Mouse (Mus musculus) colon, adult 2 months (tissue): Measurements from ENCODE around the gene Sdf4. TPM values are rescaled to one million over a fixed set of nuclear protein-coding genes. Genes with fewer than 3 reads are reported as not detected.

Experiments
- polyA plus RNA-seq: library from polyadenylated mRNA; depleted of rRNA; stranded (reverse); fragments of >200 nt; gene quantifications from 2 replicates; pipeline ENCODE4 v1.2.3, GENCODE M21; 2012; rRNA removed

The Sdf4 gene
- polyA plus RNA-seq = 61.7 and 70.0 TPM in 2 replicates

GRCm38 (mm10) chr4:155992241-155992905, at the start of gene Sdf4, which contains the start of gene B3galt6:
Gene Sdf4, plus strand, starts transcription at chr4:155992872.
Gene B3galt6, minus strand, starts transcription at chr4:155992649.

GRCm38 (mm10) chr4:155943534-155944249, 49.0 kb upstream of the Sdf4 start, which contains the start of gene Ube2j2:
Gene Ube2j2, plus strand, starts transcription at chr4:155943831.

GRCm38 (mm10) chr4:155962167-155962971, 30.3 kb upstream of the Sdf4 start, which contains the start of gene C1qtnf12:
Gene C1qtnf12, plus strand, starts transcription at chr4:155962318.

GRCm38 (mm10) chr4:156013637-156014036, 21.0 kb downstream of the Sdf4 start, which contains the start of gene Tnfrsf4:
Gene Tnfrsf4, plus strand, starts transcription at chr4:156013843.

GRCm38 (mm10) chr4:156026013-156026412, 33.3 kb downstream of the Sdf4 start, which contains the start of gene Tnfrsf18:
Gene Tnfrsf18, plus strand, starts transcription at chr4:156026164.

GRCm38 (mm10) chr4:156059261-156059660, 66.6 kb downstream of the Sdf4 start, which contains the start of gene Ttll10:
Gene Ttll10, minus strand, starts transcription at chr4:156059414.

Other genes with a start within 250 kb of the Sdf4 start
- 91.7 and 122 TPM in 2 replicates for gene Atad3a, start 231.8 kb upstream of the Sdf4 start, polyA plus RNA-seq
- gene Vwa1, start 218.2 kb upstream of the Sdf4 start, polyA plus RNA-seq = 17.4 and 17.5 TPM in 2 replicates
- gene Tmem88b, start 207.0 kb upstream of the Sdf4 start, polyA plus RNA-seq = 0.35 and 0.52 TPM in 2 replicates
- not detected in 2 replicates for gene Ankrd65, start 202.4 kb upstream of the Sdf4 start, polyA plus RNA-seq
- 46.5 and 51.8 TPM in 2 replicates for gene Mrpl20, start 190.0 kb upstream of the Sdf4 start, polyA plus RNA-seq
- 67.5 and 73.1 TPM in 2 replicates for gene Ccnl2, start 180.4 kb upstream of the Sdf4 start, polyA plus RNA-seq
- gene Aurkaip1, start 161.6 kb upstream of the Sdf4 start, polyA plus RNA-seq = 156 and 218 TPM in 2 replicates
- 198 and 240 TPM in 2 replicates for gene Mxra8, start 153.2 kb upstream of the Sdf4 start, polyA plus RNA-seq
- gene Dvl1, start 145.5 kb upstream of the Sdf4 start, polyA plus RNA-seq = 158 and 173 TPM in 2 replicates
- gene Tas1r3, start 129.5 kb upstream of the Sdf4 start, polyA plus RNA-seq = 2.1 and 2.5 TPM in 2 replicates
- gene Cptp, start 123.4 kb upstream of the Sdf4 start, polyA plus RNA-seq = 42.9 and 61.8 TPM in 2 replicates
- gene Ints11, start 123.3 kb upstream of the Sdf4 start, polyA plus RNA-seq = 31.6 and 35.5 TPM in 2 replicates
- 67.3 and 77.5 TPM in 2 replicates for gene Pusl1, start 101.1 kb upstream of the Sdf4 start, polyA plus RNA-seq
- gene Acap3, start 101.0 kb upstream of the Sdf4 start, polyA plus RNA-seq = 33.5 and 33.9 TPM in 2 replicates
- 117 and 241 TPM in 2 replicates for gene Ube2j2, start 49.0 kb upstream of the Sdf4 start, polyA plus RNA-seq
- gene C1qtnf12, start 30.6 kb upstream of the Sdf4 start, polyA plus RNA-seq = 17.3 and 30.6 TPM in 2 replicates
- 9.6 and 10.5 TPM in 2 replicates for gene B3galt6, start 223 bp upstream of the Sdf4 start, polyA plus RNA-seq
- gene Tnfrsf4, start 21.0 kb downstream of the Sdf4 start, polyA plus RNA-seq = 5.3 and 6.2 TPM in 2 replicates
- 5.0 and 6.4 TPM in 2 replicates for gene Tnfrsf18, start 33.3 kb downstream of the Sdf4 start, polyA plus RNA-seq
- gene Ttll10, start 66.5 kb downstream of the Sdf4 start, polyA plus RNA-seq = 27.0 and 29.4 TPM in 2 replicates
- 14.3 and 19.4 TPM in 2 replicates for gene 9430015G10Rik, start 117.1 kb downstream of the Sdf4 start, polyA plus RNA-seq
- gene Rnf223, start 137.6 kb downstream of the Sdf4 start, polyA plus RNA-seq = 0.47 and 0.79 TPM in 2 replicates
- gene Agrn, start 204.6 kb downstream of the Sdf4 start, polyA plus RNA-seq = 54.9 and 60.1 TPM in 2 replicates
- 5.8 and 9.0 TPM in 2 replicates for gene Isg15, start 207.9 kb downstream of the Sdf4 start, polyA plus RNA-seq
- 1.1 and 1.2 TPM in 2 replicates for gene AW011738, start 210.4 kb downstream of the Sdf4 start, polyA plus RNA-seq
- 0.05 and 0.13 TPM in 2 replicates for gene Perm1, start 223.0 kb downstream of the Sdf4 start, polyA plus RNA-seq
- 50.0 and 54.1 TPM in 2 replicates for gene Plekhn1, start 242.0 kb downstream of the Sdf4 start, polyA plus RNA-seq
- 55.0 and 58.5 TPM in 2 replicates for gene Noc2l, start 243.1 kb downstream of the Sdf4 start, polyA plus RNA-seq